Mouse (Mus musculus): ENCODE data around the gene Suco. TPM values are rescaled to one million over a fixed set of nuclear protein-coding genes. Genes with fewer than 3 reads are reported as not detected.

Gene Suco
- polyA plus RNA-seq, 1 experiment from 2014 or later: 16.7 TPM

DNA sequence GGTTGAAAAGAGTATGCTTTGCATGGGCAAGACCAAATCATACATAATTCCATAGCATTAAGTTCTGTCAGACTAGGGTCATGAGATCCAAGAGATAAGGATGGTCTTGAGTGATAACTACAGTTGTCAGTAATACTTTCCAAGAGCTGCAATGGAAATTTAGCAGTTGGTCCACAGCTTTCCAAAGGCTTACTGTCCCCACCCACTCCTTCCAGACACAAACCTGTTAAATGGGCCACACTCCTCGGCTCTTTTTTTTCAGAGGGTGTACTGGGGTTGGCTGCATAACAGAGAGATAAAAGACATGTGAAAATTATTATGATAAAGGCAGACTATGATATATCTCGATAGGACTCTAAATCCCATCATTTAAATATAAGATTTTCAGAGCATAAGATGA is 93.8 kb downstream of the Suco start:
- 73% methylated on average over 2 of the region's 2 CpGs for WGBS
- Histone ChIP-seq H3K4me3 (ENCODE audit: low read depth, low read length) (no peak overlapping the region), H3K4me2 (no peak overlapping the region), H3K9ac (ENCODE audit: low read depth, low read length) (no peak overlapping the region), H3K27ac (ENCODE audit: low read depth, low read length) (no peak overlapping the region), H3K27me3 (replicated peaks; ENCODE audit: control insufficient read depth, insufficient read depth, low read length) (no peaks in the 10 kb centered on the region), H3K36me3 (ENCODE audit: control insufficient read depth, insufficient read depth, low read length) (no peaks in the 10 kb centered on the region), H3K9me3 (ENCODE audit: control insufficient read depth, low read length) (no peaks in the 10 kb centered on the region), H3K4me1 (replicated peaks; ENCODE audit: control insufficient read depth, insufficient read depth, low read length) (no peaks in the 10 kb centered on the region)
- ATAC-seq (replicated peaks; ENCODE audit: low FRiP score) (no peak), DNase-seq (ENCODE audit: low spot score) (no peak)

DNA sequence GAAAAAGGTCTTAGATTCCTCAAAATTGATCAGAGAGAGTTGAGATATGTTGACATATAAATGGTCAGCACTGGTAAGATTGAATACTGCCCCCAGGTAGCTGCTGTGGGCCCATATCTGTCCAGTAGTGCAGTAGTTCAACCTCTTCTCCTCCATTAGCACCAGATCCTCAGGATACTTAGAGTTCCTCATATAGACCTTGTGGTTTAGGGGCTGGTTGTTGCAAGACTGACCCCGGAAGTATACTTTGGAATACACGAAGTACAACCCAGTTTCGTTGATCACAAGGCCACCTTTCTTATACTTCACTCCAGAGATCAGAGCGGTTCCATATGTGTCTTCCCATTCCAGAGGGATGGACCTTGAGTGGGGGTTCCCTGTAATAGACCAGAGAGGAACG is 94.9 kb downstream of the Suco start:
- Histone ChIP-seq H3K9me3 (ENCODE audit: control insufficient read depth, low read length) (no peaks in the 10 kb centered on the region), H3K4me3 (ENCODE audit: low read depth, low read length) (no peak overlapping the region), H3K9ac (ENCODE audit: low read depth, low read length) (no peak overlapping the region), H3K4me1 (replicated peaks; ENCODE audit: control insufficient read depth, insufficient read depth, low read length) (no peaks in the 10 kb centered on the region), H3K27me3 (replicated peaks; ENCODE audit: control insufficient read depth, insufficient read depth, low read length) (no peaks in the 10 kb centered on the region), H3K27ac (ENCODE audit: low read depth, low read length) (no peak overlapping the region), H3K36me3 (ENCODE audit: control insufficient read depth, insufficient read depth, low read length) (no peaks in the 10 kb centered on the region), H3K4me2 (no peak overlapping the region)
- no peak for ATAC-seq (replicated peaks; ENCODE audit: low FRiP score)
- 77% methylated on average over 5 of the region's 5 CpGs for WGBS
- DNase-seq (ENCODE audit: low spot score): no peak

DNA sequence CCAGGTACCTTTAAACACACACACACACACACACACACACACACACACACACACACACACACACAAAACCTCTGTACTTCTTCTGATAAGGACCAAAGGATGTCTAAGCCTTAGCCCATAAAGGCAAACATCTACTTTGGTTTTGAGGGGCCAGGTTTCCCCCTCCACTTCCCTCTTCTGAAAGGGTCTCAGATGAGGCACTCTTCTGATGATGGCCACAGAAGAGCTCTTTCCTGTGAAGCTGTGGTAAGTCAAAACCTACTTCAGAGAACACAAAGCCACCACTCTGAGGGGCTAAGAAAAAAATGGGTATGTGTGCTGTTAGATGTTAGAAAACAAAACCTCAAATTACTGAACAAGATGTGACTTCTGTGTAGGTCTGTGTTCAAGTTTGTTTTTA is 97.4 kb downstream of the Suco start:
- H3K4me3 ChIP-seq (ENCODE audit: low read depth, low read length): no peak overlapping the region
- H3K9ac ChIP-seq (ENCODE audit: low read depth, low read length): no peak overlapping the region
- H3K36me3 ChIP-seq (ENCODE audit: control insufficient read depth, insufficient read depth, low read length): no peaks in the 10 kb centered on the region
- no peaks in the 10 kb centered on the region for H3K27me3 ChIP-seq (replicated peaks; ENCODE audit: control insufficient read depth, insufficient read depth, low read length)
- DNase-seq (ENCODE audit: low spot score) (no peak), ATAC-seq (replicated peaks; ENCODE audit: low FRiP score) (no peak)
- no peak overlapping the region for H3K27ac ChIP-seq (ENCODE audit: low read depth, low read length)
- H3K9me3 ChIP-seq (ENCODE audit: control insufficient read depth, low read length): no peaks in the 10 kb centered on the region
- no peaks in the 10 kb centered on the region for H3K4me1 ChIP-seq (replicated peaks; ENCODE audit: control insufficient read depth, insufficient read depth, low read length)
- H3K4me2 ChIP-seq: no peak overlapping the region

DNA sequence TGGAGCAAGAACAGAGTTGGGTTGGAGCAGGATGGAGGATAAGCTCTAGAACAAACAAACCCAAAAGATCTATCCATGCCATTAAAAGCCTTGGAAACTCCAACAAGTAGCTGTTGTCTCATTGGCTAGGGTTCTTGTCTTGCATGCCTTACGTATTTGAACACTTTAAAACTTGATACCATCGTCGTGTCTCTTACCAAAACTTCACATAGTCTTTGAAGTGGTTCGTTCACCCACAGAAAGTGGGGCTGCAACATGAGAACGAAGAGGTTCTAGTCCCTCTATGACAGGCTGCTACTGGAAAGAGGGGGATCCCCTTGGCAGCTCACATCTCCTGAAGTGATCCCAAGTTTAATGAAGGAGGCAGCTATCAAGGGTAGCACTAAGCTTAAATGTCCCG is 101.3 kb downstream of the Suco start:
- no peaks in the 10 kb centered on the region for H3K27me3 ChIP-seq (replicated peaks; ENCODE audit: control insufficient read depth, insufficient read depth, low read length)
- no peaks in the 10 kb centered on the region for H3K9me3 ChIP-seq (ENCODE audit: control insufficient read depth, low read length)
- ATAC-seq (replicated peaks; ENCODE audit: low FRiP score): no peak
- H3K36me3 ChIP-seq (ENCODE audit: control insufficient read depth, insufficient read depth, low read length): no peaks in the 10 kb centered on the region
- H3K27ac ChIP-seq (ENCODE audit: low read depth, low read length): no peak overlapping the region
- DNase-seq (ENCODE audit: low spot score): no peak
- H3K4me3 ChIP-seq (ENCODE audit: low read depth, low read length): no peak overlapping the region
- H3K4me1 ChIP-seq (replicated peaks; ENCODE audit: control insufficient read depth, insufficient read depth, low read length): no peaks in the 10 kb centered on the region
- no peak overlapping the region for H3K9ac ChIP-seq (ENCODE audit: low read depth, low read length)
- WGBS: 83% methylated on average over 6 of the region's 6 CpGs
- H3K4me2 ChIP-seq: no peak overlapping the region

DNA sequence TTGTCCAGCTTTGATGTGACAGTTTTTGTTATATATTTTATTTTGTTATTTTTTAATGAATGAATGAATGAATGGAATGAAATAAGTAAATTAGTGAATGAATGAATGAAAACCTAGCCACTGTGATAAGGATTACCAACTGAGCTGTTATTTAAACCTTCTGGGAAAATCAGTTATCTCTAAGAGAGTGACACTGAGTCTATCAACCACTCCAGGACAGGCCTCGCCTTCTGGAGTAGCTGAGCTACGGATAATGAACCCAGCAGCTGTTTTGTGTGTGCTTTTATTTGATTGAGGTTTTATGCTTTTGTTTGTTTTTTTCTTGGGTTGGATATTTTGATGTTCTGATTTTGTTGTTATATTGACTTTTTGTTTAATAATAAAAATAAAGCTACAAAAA is 105.2 kb downstream of the Suco start:
- H3K4me2 ChIP-seq: no peak overlapping the region
- H3K27me3 ChIP-seq (replicated peaks; ENCODE audit: control insufficient read depth, insufficient read depth, low read length): no peaks in the 10 kb centered on the region
- no peak overlapping the region for H3K9ac ChIP-seq (ENCODE audit: low read depth, low read length)
- no peaks in the 10 kb centered on the region for H3K36me3 ChIP-seq (ENCODE audit: control insufficient read depth, insufficient read depth, low read length)
- H3K4me1 ChIP-seq (replicated peaks; ENCODE audit: control insufficient read depth, insufficient read depth, low read length): peaks cover 3% of the 10 kb centered on the region; the same call in 1 of the 2 replicates
- H3K4me3 ChIP-seq (ENCODE audit: low read depth, low read length): no peak overlapping the region
- WGBS: 37% methylated on average over 2 of the region's 2 CpGs
- no peak for DNase-seq (ENCODE audit: low spot score)
- ATAC-seq (replicated peaks; ENCODE audit: low FRiP score): peak; percentile 73
- no peaks in the 10 kb centered on the region for H3K9me3 ChIP-seq (ENCODE audit: control insufficient read depth, low read length)
- H3K27ac ChIP-seq (ENCODE audit: low read depth, low read length): no peak overlapping the region

DNA sequence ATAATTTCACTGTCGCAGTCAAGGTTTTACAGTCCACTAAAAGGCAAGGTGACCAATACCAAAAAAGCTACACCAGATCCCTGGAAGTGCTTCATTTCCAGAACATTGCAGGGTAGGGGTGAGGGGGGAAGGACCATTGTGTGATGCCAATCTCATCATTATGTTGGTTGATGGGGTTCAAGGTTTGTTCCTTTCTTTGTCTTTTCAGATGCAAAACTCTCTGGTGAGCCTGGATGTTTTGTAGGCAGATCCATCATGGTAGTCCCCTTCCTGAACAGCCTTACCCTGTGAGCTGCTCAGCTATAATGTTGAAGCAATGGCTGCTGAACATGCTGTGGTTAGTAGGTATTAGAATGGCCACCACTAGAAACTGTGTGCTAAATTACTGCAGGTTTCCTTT is 107.2 kb downstream of the Suco start:
- Histone ChIP-seq H3K9me3 (ENCODE audit: control insufficient read depth, low read length) (no peaks in the 10 kb centered on the region), H3K4me1 (replicated peaks; ENCODE audit: control insufficient read depth, insufficient read depth, low read length) (peaks cover 3% of the 10 kb centered on the region; the same call in 1 of the 2 replicates)
- 85% methylated on average over 1 of the region's 1 CpGs for WGBS

DNA sequence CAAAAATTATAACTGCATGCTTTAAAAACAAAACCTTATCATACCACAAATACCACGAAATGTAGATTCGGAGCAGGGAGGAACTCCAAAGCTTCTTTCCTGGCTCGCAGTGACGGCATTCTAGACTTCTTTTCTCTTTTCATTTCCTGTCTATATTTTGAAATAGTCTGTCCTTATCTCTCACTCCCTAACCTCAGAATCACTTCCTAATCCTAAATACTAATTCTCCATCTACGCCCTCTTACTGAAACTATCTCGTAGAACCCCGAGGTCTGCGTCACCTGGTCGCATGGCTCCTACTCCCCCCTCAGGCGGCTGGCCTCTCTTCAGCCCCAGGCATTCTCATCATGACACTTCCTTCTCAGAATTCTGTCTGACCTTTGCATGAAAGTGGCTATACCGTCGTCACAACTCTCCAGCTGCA is 109.4 kb downstream of the Suco start:
- WGBS: 24% methylated on average over 12 of the region's 12 CpGs
- H3K4me3 ChIP-seq (ENCODE audit: low read depth, low read length): peak overlapping the region; percentile 32
- H3K4me1 ChIP-seq (replicated peaks; ENCODE audit: control insufficient read depth, insufficient read depth, low read length): peaks cover 3% of the 10 kb centered on the region; the same call in 1 of the 2 replicates
- 0 out of 2 replicates have a peak overlapping the region, but pooled peaks have one; percentile 20 for H3K9ac ChIP-seq (ENCODE audit: low read depth, low read length)
- DNase-seq (ENCODE audit: low spot score): no peak
- no peak overlapping the region for H3K27ac ChIP-seq (ENCODE audit: low read depth, low read length)
- ATAC-seq (replicated peaks; ENCODE audit: low FRiP score): peak; percentile 58
- H3K9me3 ChIP-seq (ENCODE audit: control insufficient read depth, low read length): no peaks in the 10 kb centered on the region
- no peaks in the 10 kb centered on the region for H3K36me3 ChIP-seq (ENCODE audit: control insufficient read depth, insufficient read depth, low read length)
- H3K4me2 ChIP-seq: peak overlapping the region; percentile 64
- H3K27me3 ChIP-seq (replicated peaks; ENCODE audit: control insufficient read depth, insufficient read depth, low read length): no peaks in the 10 kb centered on the region

More for the DNA sequence above, 107.2 kb downstream of the Suco start:
- no peak for DNase-seq (ENCODE audit: low spot score)
- ATAC-seq (replicated peaks; ENCODE audit: low FRiP score): no peak
- Histone ChIP-seq H3K27ac (ENCODE audit: low read depth, low read length) (no peak overlapping the region), H3K9ac (ENCODE audit: low read depth, low read length) (no peak overlapping the region), H3K4me2 (no peak overlapping the region), H3K36me3 (ENCODE audit: control insufficient read depth, insufficient read depth, low read length) (no peaks in the 10 kb centered on the region), H3K4me3 (ENCODE audit: low read depth, low read length) (no peak overlapping the region), H3K27me3 (replicated peaks; ENCODE audit: control insufficient read depth, insufficient read depth, low read length) (no peaks in the 10 kb centered on the region)

DNA sequence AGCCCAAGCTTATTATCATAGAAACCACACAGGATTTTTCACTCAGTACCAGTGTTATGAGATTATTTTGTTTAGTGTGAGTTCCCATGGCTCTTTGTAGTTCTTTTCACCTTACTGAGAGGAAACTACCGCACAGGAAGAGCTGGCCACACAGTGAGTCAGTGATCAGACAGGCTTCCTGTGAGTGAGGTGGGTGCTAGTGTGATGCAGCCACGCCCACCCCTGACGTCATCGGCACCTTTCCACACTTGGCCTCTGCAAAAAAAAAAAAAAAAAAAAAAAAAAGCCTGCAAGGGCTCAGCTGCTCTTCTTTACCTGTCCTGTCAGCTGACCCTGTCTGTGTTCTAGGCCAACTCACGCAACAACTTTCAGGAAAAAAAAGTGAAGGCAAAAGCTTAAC is 109.8 kb downstream of the Suco start:
- Histone ChIP-seq H3K27ac (ENCODE audit: low read depth, low read length) (no peak overlapping the region), H3K36me3 (ENCODE audit: control insufficient read depth, insufficient read depth, low read length) (no peaks in the 10 kb centered on the region), H3K9me3 (ENCODE audit: control insufficient read depth, low read length) (no peaks in the 10 kb centered on the region), H3K4me2 (peak overlapping the region; percentile 64), H3K4me3 (ENCODE audit: low read depth, low read length) (peak overlapping the region; percentile 32), H3K27me3 (replicated peaks; ENCODE audit: control insufficient read depth, insufficient read depth, low read length) (no peaks in the 10 kb centered on the region), H3K4me1 (replicated peaks; ENCODE audit: control insufficient read depth, insufficient read depth, low read length) (peaks cover 3% of the 10 kb centered on the region; the same call in 1 of the 2 replicates), H3K9ac (ENCODE audit: low read depth, low read length) (no peak overlapping the region)
- peak; percentile 74 for ATAC-seq (replicated peaks; ENCODE audit: low FRiP score)
- DNase-seq (ENCODE audit: low spot score): no peak
- WGBS: 16% methylated on average over 5 of the region's 5 CpGs

Measured in liver, embryonic 11.5 days (tissue).